Mouse (Mus musculus) right cerebral cortex, postnatal 10 days (tissue): ENCODE measurements around the gene Gm4981.
"Not testable (repeated sequence)": the region's sequence is repeated elsewhere in the genome, so short reads cannot be mapped to it uniquely, and the experiment has no call there.

Source experiments
- DNase-seq, 2 experiments: peaks; one replicate each; pipeline ENCODE4 v3.0.0; 2021; ENCODE audit warnings: low spot score in 2 of 2

The Gm4981 gene

GRCm38 (mm10) chr10:58236613-58237012 lies at the start of gene Gm4981:
Gm4981 (minus strand) TSS chr10:58236701.
- no peak for DNase-seq

DNA sequence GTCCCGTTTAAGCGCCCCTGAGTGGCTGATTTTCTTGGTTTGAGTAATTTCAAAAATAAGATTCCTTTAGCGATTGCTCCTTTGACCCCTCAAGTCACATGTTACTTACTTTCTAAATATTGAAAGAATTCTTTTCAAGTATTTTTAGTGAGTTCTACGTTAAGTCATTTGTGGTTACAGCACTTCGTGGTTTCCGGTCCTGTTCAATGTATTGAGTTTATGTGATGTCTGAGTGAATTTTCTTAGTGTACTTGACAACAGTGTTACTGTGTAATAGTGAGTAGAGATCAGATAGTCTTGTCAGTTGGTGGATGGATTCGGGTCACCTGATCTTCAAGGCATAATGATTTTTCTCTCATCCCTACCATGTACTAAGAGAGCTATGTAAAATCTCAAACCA lies 45.7 kb upstream of the Gm4981 start:
- no peak for DNase-seq

- DNase-seq, result no peak
Observed at GRCm38 (mm10) chr10:58258466-58258865, 22.0 kb upstream of the Gm4981 start.

- DNase-seq, result no peak
Observed at GRCm38 (mm10) chr10:58255954-58256353, 19.5 kb upstream of the Gm4981 start.

DNA sequence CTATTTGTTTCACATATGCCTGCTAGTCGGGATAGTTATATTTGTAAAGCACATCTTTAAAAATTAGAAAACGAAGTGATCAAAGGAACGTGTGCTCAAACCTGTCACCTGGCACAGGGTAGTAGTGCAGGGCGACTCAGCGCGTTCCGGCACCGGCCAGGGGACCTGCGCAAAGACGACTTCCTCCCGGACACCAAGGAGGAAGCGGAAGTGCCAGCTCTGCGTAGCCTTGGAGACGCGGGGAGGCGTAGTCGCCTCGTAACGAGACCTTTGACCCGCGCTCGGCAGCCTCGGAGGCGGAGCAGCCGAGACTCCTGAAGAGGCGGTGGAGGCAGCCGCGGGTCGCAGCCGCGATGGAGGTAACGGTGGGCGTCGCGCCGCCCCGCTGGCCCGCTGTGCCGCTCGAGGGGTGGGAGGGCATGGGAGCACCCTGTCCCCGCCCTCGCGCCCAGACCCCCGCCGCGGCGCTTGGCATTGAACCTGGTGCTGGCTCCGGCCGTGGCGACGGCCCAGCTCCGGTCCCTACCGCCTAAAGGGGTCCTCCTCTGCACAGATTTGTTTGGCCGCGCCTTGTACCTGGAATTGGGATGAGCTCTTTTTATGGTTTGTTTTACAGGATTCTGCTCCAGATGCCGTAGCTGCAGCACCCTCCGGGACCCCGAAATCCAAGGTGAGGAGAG lies 18.9 kb upstream of the Gm4981 start, which contains the start of gene Gcc2:
Gcc2 (plus strand) TSS at position 285 of the 680 bp plus-strand sequence.
- peak; percentile 96 for DNase-seq

DNA sequence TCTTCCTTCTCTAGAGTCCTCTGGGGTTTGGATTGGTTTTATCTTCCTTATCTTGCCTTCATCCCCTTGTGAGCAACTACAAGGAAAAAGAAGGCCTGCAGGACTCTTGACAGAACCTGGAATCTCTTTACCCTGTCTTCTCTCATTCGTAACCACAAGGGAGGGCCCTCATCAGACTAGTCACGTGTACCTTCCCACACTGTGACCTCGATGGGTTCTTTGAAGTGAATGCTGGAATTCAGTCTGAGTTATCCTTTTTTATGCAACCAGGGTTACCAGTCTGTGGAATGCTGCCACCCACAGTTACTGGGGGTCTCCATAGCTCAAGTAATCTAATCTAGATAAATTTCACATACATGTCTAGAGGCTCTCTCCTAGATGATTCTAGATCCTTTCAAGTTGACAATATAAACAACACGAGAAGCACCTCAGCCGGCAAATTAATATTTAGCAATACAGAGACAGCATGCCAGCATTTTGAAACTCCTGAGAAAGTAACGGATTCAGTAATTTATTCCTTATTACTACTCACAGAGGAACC lies 18.2 kb upstream of the Gm4981 start:
- no peak for DNase-seq

GRCm38 (mm10) chr10:58249535-58249934 lies 13.0 kb upstream of the Gm4981 start:
- no peak for DNase-seq

DNA sequence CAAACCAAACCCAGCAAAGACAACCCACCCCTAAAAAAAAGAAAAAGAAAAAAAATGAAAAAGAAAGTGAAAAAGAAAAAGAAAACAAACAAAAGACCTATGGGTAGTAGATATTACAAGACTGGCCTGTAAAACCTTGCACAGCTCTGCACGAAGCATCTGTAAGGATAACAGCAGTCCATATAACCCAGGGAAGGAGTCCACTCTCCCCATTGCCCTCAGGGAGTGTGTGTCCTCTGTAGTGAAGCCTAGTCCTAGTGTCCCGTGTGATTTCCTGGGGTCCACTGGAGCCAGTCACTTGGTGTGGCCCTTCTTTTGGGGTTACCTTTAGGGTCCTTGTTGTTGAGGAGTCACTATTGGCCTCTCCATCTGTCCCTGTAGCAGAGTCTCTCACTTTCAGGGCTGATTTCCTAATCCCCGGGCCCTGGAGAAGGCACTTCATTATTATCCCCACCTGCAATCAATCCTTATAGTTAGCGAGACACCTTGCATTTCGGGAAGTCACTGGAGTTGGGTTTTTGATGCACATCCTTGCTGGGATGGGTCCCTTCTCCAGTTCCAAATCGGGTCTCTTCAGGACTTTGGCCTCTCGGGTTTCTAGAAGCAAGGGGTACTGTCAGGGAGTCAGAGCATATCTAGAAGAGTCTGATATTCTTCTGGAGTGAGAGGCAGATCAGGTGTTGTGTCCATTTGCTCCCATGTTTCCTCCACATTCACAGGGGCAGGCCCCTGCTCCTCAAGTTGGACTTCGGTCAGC lies 2.7 kb upstream of the Gm4981 start:
- DNase-seq, result peak; percentile 58 to 65

GRCm38 (mm10) chr10:58234985-58235384 lies 1.5 kb downstream of the Gm4981 start:
- DNase-seq, result not testable (repeated sequence)

DNA sequence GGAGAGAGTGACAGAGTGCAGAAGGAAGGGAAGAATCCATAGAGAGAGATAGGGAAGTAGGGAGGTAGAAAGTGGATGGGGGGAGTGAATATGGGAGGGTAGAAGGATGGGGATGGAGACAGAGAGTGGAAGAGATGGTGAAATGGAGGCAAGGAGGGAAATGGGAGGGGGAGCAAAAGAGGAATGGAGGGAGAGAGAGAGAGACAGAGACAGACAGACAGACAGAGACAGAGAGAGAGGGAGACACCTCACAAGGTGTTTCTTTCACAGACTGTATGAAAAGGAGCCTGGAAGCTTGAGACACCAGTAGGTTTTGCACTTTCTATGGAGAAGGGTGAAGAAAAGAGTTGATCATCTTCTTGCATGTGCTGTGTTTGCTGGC lies 2.8 kb downstream of the Gm4981 start:
- DNase-seq, result not testable (repeated sequence)

DNA sequence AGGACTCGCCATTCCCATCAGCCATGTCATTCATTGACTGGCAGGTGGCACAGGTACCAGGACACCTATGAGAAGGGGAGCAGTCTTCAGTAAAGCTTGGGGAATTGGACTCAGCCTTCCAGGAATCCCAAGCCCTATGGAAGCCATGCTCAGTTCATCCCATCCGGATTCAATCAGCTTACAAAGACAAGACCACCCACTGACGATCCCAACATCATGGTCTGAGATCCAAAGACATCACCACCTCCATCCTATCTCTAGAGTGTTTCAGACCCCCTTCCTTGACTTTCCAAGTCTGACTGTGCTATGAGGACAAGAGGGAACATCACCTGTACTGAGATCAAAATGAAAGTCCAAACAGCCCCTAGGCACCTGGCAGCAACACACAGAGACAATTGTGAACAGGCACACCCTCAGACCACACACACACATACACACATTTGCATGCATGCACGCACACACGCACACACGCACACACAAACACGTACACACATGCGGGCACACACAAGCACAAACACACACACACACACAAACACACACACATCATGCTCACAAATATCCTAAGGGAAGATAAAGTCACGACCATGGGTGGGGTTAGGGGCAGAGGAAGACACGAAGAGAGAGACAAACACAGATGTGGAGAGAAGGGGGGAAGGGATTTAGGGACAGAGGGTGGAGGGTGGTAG lies 3.3 kb downstream of the Gm4981 start:
- DNase-seq, result peak in 1 of 2 experiments; percentile 31

- DNase-seq, result not testable (repeated sequence)
Observed at GRCm38 (mm10) chr10:58232641-58232969, 3.9 kb downstream of the Gm4981 start, which contains the start of gene Duxf3. Duxf3 (minus strand) TSS chr10:58232675.

DNA sequence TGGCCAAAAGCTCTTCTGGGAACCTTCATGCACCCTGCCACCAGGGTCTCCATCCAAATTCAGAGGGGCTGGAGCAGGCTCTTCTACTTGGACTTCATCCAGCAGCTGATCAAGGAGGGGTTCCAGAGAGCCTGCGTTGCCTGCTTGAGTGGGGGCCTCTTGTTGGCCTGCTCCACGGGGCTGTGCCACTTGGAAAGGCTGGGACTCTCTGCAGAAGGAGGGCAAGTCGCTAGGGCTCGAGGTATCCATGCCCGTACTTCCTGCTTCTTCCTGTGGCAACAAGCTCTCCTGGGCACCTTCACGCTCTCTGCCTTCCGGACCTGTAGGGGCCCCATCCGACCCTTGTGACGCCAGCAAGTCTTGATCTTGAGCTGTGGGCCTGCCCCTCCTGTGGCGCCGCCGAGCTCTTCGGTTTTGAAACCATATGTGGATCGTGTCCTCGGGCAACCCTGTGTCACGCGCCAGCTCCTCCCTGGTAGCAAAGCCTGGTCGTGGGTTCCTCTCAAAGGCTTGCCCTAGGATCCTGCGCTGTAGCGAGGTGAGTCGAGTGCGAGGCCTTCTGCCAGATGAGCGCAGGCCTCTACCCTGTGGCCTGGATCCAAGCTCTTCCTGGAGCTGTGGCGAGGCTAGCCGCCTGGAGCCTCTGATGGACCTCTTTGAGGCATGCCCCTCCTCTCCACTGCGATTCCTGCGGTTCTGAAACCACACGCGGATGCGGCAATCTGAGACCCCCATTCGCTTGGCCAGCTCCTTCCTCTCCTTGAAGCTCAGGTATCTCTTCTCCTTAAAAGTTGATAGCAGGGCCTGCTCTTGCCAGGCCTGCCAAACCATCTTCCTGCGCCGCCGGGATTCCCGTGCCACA lies 4.5 kb downstream of the Gm4981 start:
- peak; percentile 81 for DNase-seq

GRCm38 (mm10) chr10:58231088-58231487 lies 5.4 kb downstream of the Gm4981 start:
- peak; percentile 50 to 61 for DNase-seq

- DNase-seq, result not testable (repeated sequence)
Observed at GRCm38 (mm10) chr10:58230021-58230420, 6.5 kb downstream of the Gm4981 start.

DNA sequence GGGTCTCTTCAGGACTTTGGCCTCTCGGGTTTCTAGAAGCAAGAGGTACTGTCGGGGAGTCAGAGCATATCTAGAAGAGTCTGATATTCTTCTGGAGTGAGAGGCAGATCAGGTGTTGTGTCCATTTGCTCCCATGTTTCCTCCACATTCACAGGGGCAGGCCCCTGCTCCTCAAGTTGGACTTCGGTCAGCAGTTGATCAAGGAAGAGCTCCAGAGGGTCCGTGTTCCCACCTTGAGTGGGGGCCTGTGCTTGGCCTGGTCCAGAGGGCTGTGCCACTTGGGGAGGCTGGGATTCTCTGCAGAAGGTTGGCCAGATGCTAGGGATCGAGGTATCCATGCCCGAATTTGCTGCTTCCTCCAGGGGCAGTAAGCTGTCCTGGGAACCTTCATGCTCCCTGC lies 8.7 kb downstream of the Gm4981 start:
- DNase-seq, result not testable (repeated sequence)

GRCm38 (mm10) chr10:58226357-58226756 lies 10.1 kb downstream of the Gm4981 start:
- peak in 1 of 2 experiments; percentile 31 for DNase-seq

DNA sequence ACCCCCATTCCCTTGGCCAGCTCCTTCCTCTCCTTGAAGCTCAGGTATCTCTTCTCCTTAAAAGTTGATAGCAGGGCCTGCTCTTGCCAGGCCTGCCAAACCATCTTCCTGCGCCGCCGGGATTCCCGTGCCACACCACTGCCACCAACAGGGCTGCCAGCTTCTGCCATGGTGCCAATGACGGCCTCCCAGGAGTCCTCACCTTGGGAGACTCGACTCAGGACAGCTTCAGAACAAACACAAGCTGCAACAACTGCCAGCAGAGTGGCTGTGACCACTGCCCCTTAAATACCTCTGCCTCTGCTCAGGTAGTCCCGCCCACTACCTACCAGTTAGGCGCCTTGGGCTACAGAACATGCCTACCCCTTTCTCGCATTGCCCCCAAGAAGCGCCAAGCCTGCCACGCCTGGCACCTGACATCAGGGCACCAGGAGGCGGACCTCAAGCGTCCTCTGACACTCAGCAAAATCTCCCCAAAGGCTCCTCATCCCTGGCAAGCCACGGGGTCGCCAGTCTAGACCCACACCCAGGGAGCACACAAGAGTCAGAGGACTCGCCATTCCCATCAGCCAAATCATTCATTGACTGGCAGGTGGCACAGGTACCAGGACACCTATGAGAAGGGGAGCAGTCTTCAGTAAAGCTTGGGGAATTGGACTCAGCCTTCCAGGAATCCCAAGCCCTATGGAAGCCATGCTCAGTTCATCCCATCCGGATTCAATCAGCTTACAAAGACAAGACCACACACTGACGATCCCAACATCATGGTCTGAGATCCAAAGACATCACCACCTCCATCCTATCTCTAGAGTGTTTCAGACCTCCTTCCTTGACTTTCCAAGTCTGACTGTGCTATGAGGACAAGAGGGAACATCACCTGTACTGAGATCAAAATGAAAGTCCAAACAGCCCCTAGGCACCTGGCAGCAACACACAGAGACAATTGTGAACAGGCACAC lies 11.4 kb downstream of the Gm4981 start, which contains the start of gene AW822073:
AW822073 (minus strand) TSS at position 104 of the 959 bp plus-strand sequence.
- DNase-seq, result peak; percentile 50 to 58

- DNase-seq, result peak; percentile 72 to 78
Observed at GRCm38 (mm10) chr10:58223972-58224805, 12.3 kb downstream of the Gm4981 start.
